Mouse (Mus musculus) embryonic facial prominence, embryonic 15.5 days (tissue): ENCODE data around the gene Olfr860. TPM values are rescaled to one million over a fixed set of nuclear protein-coding genes. Genes with fewer than 3 reads are reported as not detected.
"Not testable (repeated sequence)": the region's sequence is repeated elsewhere in the genome, so short reads cannot be mapped to it uniquely, and the experiment has no call there.

Experiments
- ATAC-seq: fragments of 200-750 bp; cut with Nextera tagmentation; 2 replicates; pipeline ENCODE4 v1.8.0; 2017; ENCODE audit warnings: low read depth, moderate TSS enrichment; ENCODE audit not compliant: insufficient number of reproducible peaks, low FRiP score, low TSS enrichment
- H3K27ac ChIP-seq: fragments of 300-500 bp; sonication (generic); replicated peaks from 2 replicates; pipeline ENCODE4 v1.5.1; 2015; ENCODE audit warnings: mild to moderate bottlenecking, inconsistent platforms
- H3K27me3 ChIP-seq: fragments of 300-500 bp; sonication (generic); 2 replicates; pipeline ENCODE4 v1.6.1; 2015; ENCODE audit warnings: inconsistent platforms
- H3K36me3 ChIP-seq: fragments of 300-500 bp; sonication (generic); 2 replicates; pipeline ENCODE4 v1.6.1; 2015; ENCODE audit warnings: mild to moderate bottlenecking, inconsistent platforms
- H3K4me1 ChIP-seq: fragments of 300-500 bp; sonication (generic); 2 replicates; pipeline ENCODE4 v1.6.1; 2015; ENCODE audit warnings: inconsistent platforms
- H3K4me2 ChIP-seq: fragments of 300-500 bp; sonication (generic); replicated peaks from 2 replicates; pipeline ENCODE4 v1.6.1; 2015; ENCODE audit warnings: mild to moderate bottlenecking, inconsistent platforms
- H3K4me3 ChIP-seq: fragments of 300-500 bp; sonication (generic); replicated peaks from 2 replicates; pipeline ENCODE4 v1.5.1; 2015; ENCODE audit warnings: mild to moderate bottlenecking, inconsistent platforms
- H3K9ac ChIP-seq: fragments of 300-500 bp; sonication (generic); 2 replicates; pipeline ENCODE4 v1.6.1; 2015; ENCODE audit warnings: inconsistent platforms
- H3K9me3 ChIP-seq: fragments of 300-500 bp; sonication (generic); replicated peaks from 2 replicates; pipeline ENCODE4 v1.6.1; 2016; ENCODE audit warnings: inconsistent platforms
- WGBS: fragments of 180-500 bp; shearing (Covaris S2); methylation state at CpG from one replicate; pipeline ENCODE4 v1.1.7; 2015; 5-methylcytosine and 5-hydroxymethylcytosine counted together
- polyA plus RNA-seq: library from polyadenylated mRNA; unstranded; fragments of >200 nt; fragmentation: Nextera tagmentation; extraction: Ambion mirVana; gene quantifications from 2 replicates; pipeline ENCODE4 v1.2.1, GENCODE M21; 2015

Olfr860 gene
- polyA plus RNA-seq = not detected in 2 replicates

GRCm38 (mm10) chr9:19849647-19850046, at the start of gene Olfr860:
TSS of gene Olfr860 (minus strand) at chr9:19849747.
- 73% methylated on average over 1 of the region's 1 CpGs for WGBS
- Histone ChIP-seq H3K36me3 (no peaks in the 10 kb centered on the region), H3K4me1 (no peaks in the 10 kb centered on the region), H3K27ac (no peak within 1 kb of the TSS), H3K4me2 (no peak within 1 kb of the TSS), H3K9me3 (no peaks in the 10 kb centered on the region), H3K9ac (no peak within 1 kb of the TSS), H3K27me3 (no peaks in the 10 kb centered on the region), H3K4me3 (no peak within 1 kb of the TSS)
- ATAC-seq = no peak

- no peak within 1 kb of the TSS for H3K27ac ChIP-seq
- no peaks in the 10 kb centered on the region for H3K36me3 ChIP-seq
- H3K4me2 ChIP-seq = no peak within 1 kb of the TSS
- no peaks in the 10 kb centered on the region for H3K4me1 ChIP-seq
- H3K27me3 ChIP-seq = no peaks in the 10 kb centered on the region
- H3K9ac ChIP-seq = no peak within 1 kb of the TSS
- no peak for ATAC-seq
- H3K9me3 ChIP-seq = no peaks in the 10 kb centered on the region
- H3K4me3 ChIP-seq = no peak within 1 kb of the TSS
Observed at GRCm38 (mm10) chr9:19887904-19888303, 38.4 kb upstream of the Olfr860 start, which contains the start of gene Olfr862. TSS of gene Olfr862 (minus strand) at chr9:19888004.

- not testable (repeated sequence) for H3K4me3 ChIP-seq, H3K4me2 ChIP-seq, H3K27ac ChIP-seq, ATAC-seq, H3K9me3 ChIP-seq, H3K4me1 ChIP-seq, H3K27me3 ChIP-seq, H3K9ac ChIP-seq, H3K36me3 ChIP-seq
- WGBS = 80% methylated on average over 1 of the region's 1 CpGs
Observed at GRCm38 (mm10) chr9:19804606-19805005, 44.9 kb downstream of the Olfr860 start, which contains the start of gene Olfr859. TSS of gene Olfr859 (plus strand) at chr9:19804906.

GRCm38 (mm10) chr9:19803000-19803399, 46.5 kb downstream of the Olfr860 start:
- H3K9me3 ChIP-seq = no peaks in the 10 kb centered on the region
- no peak for ATAC-seq
- H3K9ac ChIP-seq = no peak overlapping the region
- no peaks in the 10 kb centered on the region for H3K27me3 ChIP-seq
- H3K27ac ChIP-seq = no peak overlapping the region
- no peaks in the 10 kb centered on the region for H3K36me3 ChIP-seq
- H3K4me2 ChIP-seq = no peak overlapping the region
- WGBS = 69% methylated on average over 1 of the region's 1 CpGs
- H3K4me1 ChIP-seq = no peaks in the 10 kb centered on the region
- H3K4me3 ChIP-seq = no peak overlapping the region

Other genes with a start within 250 kb of the Olfr860 start
- 22.3 and 26.7 TPM in 2 replicates for gene Zfp317, start 227.6 kb downstream of the Olfr860 start, polyA plus RNA-seq
- 0.07 and 0.09 TPM in 2 replicates for gene Olfr857, start 140.3 kb downstream of the Olfr860 start, polyA plus RNA-seq
- not detected in 2 replicates for gene Olfr58, start 69.5 kb downstream of the Olfr860 start, polyA plus RNA-seq
- gene Olfr859, start 44.8 kb downstream of the Olfr860 start, polyA plus RNA-seq = not detected in 2 replicates
- gene Olfr862, start 38.3 kb upstream of the Olfr860 start, polyA plus RNA-seq = not detected in 2 replicates
- 0.28 and 0.29 TPM in 2 replicates for gene Olfr77, start 67.1 kb upstream of the Olfr860 start, polyA plus RNA-seq
- gene Olfr866, start 178.3 kb upstream of the Olfr860 start, polyA plus RNA-seq = not detected in 2 replicates
- 0.20 TPM in 1 of 2 replicates, not detected in the other for gene Olfr867, start 207.8 kb upstream of the Olfr860 start, polyA plus RNA-seq
- gene Olfr868, start 248.9 kb upstream of the Olfr860 start, polyA plus RNA-seq = not detected in 2 replicates